Mouse (Mus musculus) ES-Bruce4 (cell line): ENCODE measurements around the gene Cant1. TPM values are rescaled to one million over a fixed set of nuclear protein-coding genes. Genes with fewer than 3 reads are reported as not detected.

Source experiments
- H3K27ac ChIP-seq: 2 replicates; pipeline ENCODE4 v1.5.1; 2012; ENCODE audit warnings: low read length, inconsistent platforms; ENCODE audit not compliant: insufficient read depth
- H3K27me3 ChIP-seq: 2 replicates; pipeline ENCODE4 v1.6.1; 2012; ENCODE audit warnings: mild to moderate bottlenecking, low read length, inconsistent platforms; ENCODE audit not compliant: control insufficient read depth, poor library complexity, insufficient read depth, severe bottlenecking
- H3K36me3 ChIP-seq: 2 replicates; pipeline ENCODE4 v1.6.1; 2012; ENCODE audit warnings: inconsistent platforms, mild to moderate bottlenecking, low read length, moderate library complexity; ENCODE audit not compliant: control insufficient read depth, poor library complexity, insufficient read depth, severe bottlenecking
- H3K4me1 ChIP-seq: one replicate; pipeline ENCODE4 v1.8.1; 2011; ENCODE audit warnings: low read length; ENCODE audit not compliant: control insufficient read depth, insufficient read depth
- H3K4me3 ChIP-seq: 2 replicates; pipeline ENCODE4 v1.5.1; 2011; ENCODE audit warnings: low read depth, mild to moderate bottlenecking, low read length
- H3K9ac ChIP-seq: 2 replicates; pipeline ENCODE4 v1.6.1; 2012; ENCODE audit warnings: low read depth, mild to moderate bottlenecking, inconsistent platforms; ENCODE audit not compliant: poor library complexity, severe bottlenecking
- H3K9me3 ChIP-seq: replicated peaks from 2 replicates; pipeline ENCODE4 v1.6.1; 2012; ENCODE audit warnings: mild to moderate bottlenecking, low read length, inconsistent platforms; ENCODE audit not compliant: control insufficient read depth, poor library complexity, insufficient read depth, severe bottlenecking
- CTCF ChIP-seq: IDR thresholded peaks from one replicate; pipeline ENCODE4 v1.8.1; 2011; ENCODE audit warnings: low read depth, low read length
- EP300 ChIP-seq: IDR thresholded peaks from 2 replicates; pipeline ENCODE4 v1.6.1; 2011; ENCODE audit warnings: low read depth, low read length; ENCODE audit not compliant: insufficient read depth
- POLR2A ChIP-seq: IDR thresholded peaks from one replicate; pipeline ENCODE4 v1.8.1; 2011; ENCODE audit warnings: low read length; ENCODE audit not compliant: insufficient read depth
- polyA plus RNA-seq: library from polyadenylated mRNA; stranded (reverse); fragments of >200 nt; gene quantifications from 2 replicates; pipeline ENCODE4 v1.2.4, GENCODE M21; 2011; ENCODE audit warnings: low read depth; ENCODE audit not compliant: missing spikeins, insufficient read depth, insufficient read length

Cant1 gene
- polyA plus RNA-seq, 1 experiment, result 15.4 TPM

DNA sequence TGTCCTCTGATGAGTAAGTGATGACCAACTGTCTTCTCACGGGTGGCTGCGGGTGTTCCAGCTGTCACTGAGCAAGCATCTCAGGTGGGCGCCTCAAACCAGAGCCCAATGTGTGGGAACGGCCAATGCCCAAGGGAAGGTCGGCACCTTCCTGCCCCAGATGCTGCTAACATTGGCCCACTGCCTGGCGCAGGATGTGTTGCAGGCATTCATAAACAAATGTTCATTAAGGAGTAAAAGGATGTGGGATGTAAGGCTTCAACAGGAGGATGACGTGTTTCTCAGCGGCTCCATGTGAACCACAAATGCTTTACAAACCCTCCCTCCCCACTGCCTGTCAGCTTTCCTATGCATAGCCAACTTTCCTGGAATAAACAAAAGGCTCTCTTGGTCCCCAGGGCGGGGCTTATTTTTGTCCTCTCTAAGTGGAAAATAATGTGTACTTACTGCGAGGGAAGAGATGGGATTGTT, 14.5 kb upstream of the Cant1 start:
- Histone ChIP-seq H3K4me3 (peak overlapping the region; percentile 40; the same call in 1 of the 2 replicates), H3K4me1 (peaks cover 4% of the 10 kb centered on the region), H3K9ac (peak overlapping the region; percentile 59; the same call in 1 of the 2 replicates), H3K27me3 (no peaks in the 10 kb centered on the region), H3K27ac (no peak overlapping the region), H3K9me3 (no peaks in the 10 kb centered on the region), H3K36me3 (no peaks in the 10 kb centered on the region)
- TF ChIP-seq CTCF (no peak), EP300 (no peak), POLR2A (no peak)

GRCm38 (mm10) chr11:118431100-118431948, 12.4 kb upstream of the Cant1 start:
- Histone ChIP-seq H3K9ac (no peak overlapping the region), H3K9me3 (no peaks in the 10 kb centered on the region), H3K4me3 (no peak overlapping the region), H3K27ac (no peak overlapping the region), H3K36me3 (no peaks in the 10 kb centered on the region), H3K27me3 (no peaks in the 10 kb centered on the region), H3K4me1 (peaks cover 4% of the 10 kb centered on the region)
- TF ChIP-seq CTCF, result no peak

DNA sequence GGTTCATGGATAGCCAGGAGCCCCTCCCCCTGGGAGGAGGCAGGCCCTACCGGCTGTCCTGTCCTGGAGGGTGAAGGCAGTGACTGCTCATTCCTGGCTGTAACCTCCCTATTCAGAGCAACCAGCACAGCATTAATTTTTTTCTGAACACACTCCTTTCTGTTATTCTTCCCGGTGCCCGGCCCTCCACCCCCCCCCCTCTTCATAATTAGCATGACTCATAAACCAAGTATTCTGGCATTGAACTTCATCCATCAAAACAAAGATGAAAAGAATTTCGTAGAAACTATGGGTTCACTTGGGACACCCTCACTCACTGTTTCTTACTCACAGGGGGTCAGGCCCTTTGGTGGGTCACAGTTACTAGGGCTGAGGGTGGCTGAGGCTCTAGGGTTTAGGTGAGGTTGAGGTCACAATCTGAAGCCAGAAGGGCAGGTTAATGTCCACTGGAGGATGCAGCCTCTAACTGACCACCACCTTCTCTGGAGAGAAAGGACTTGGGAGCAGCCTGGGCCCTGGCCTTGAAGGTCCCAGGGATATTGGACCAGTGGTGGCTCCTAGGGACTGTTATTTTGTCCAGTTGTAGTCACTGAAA, 11.5 kb upstream of the Cant1 start:
- H3K9me3 ChIP-seq, result no peaks in the 10 kb centered on the region
- no peaks in the 10 kb centered on the region for H3K36me3 ChIP-seq
- peaks cover 4% of the 10 kb centered on the region for H3K4me1 ChIP-seq
- no peaks in the 10 kb centered on the region for H3K27me3 ChIP-seq
- no peak overlapping the region for H3K9ac ChIP-seq
- H3K27ac ChIP-seq, result no peak overlapping the region
- H3K4me3 ChIP-seq, result no peak overlapping the region
- TF ChIP-seq CTCF, result no peak
- no peak for TF ChIP-seq POLR2A
- TF ChIP-seq EP300, result no peak

- Histone ChIP-seq H3K4me1 (peaks cover 4% of the 10 kb centered on the region), H3K9me3 (no peaks in the 10 kb centered on the region), H3K36me3 (no peaks in the 10 kb centered on the region), H3K9ac (no peak overlapping the region), H3K27ac (no peak overlapping the region), H3K27me3 (no peaks in the 10 kb centered on the region), H3K4me3 (no peak overlapping the region)
- TF ChIP-seq CTCF, result no peak
- no peak for TF ChIP-seq POLR2A
Measured at GRCm38 (mm10) chr11:118428944-118429709, 10.2 kb upstream of the Cant1 start.

- no peaks in the 10 kb centered on the region for H3K36me3 ChIP-seq
- no peak overlapping the region for H3K4me3 ChIP-seq
- H3K9me3 ChIP-seq, result no peaks in the 10 kb centered on the region
- H3K27ac ChIP-seq, result no peak overlapping the region
- peaks cover 4% of the 10 kb centered on the region for H3K4me1 ChIP-seq
- H3K9ac ChIP-seq, result no peak overlapping the region
- no peak for TF ChIP-seq CTCF
- no peak for TF ChIP-seq POLR2A
- TF ChIP-seq EP300, result no peak
- H3K27me3 ChIP-seq, result no peaks in the 10 kb centered on the region
Measured at GRCm38 (mm10) chr11:118428460-118428868, 9.6 kb upstream of the Cant1 start.
